ENCODE assay signal across 8 mouse cellular contexts in genomic region chr2:160731117-160731838, GRCm38 (mm10). TPM values are rescaled to one million over a fixed set of nuclear protein-coding genes. Genes with fewer than 3 reads are reported as not detected.
DNase-seq lines count a peak whose midpoint lies in the region; ATAC-seq lines count a peak whose summit lies in the region.

Plcg1 (plus strand) TSS chr2:160731300.

- peak; percentile 94 for ATAC-seq in intestine, embryonic 14.5 days (replicated peaks; ENCODE audit: low FRiP score, low TSS enrichment, low read depth)

- H3K9ac ChIP-seq in intestine, embryonic 14.5 days (ENCODE audit: low read length): peak within 1 kb of the TSS; percentile 99

- H3K9me3 ChIP-seq in intestine, embryonic 14.5 days (ENCODE audit: control insufficient read depth, low read length): no peaks in the 10 kb centered on the region

- H3K36me3 ChIP-seq in intestine, embryonic 14.5 days (ENCODE audit: control insufficient read depth, insufficient read depth, low read length): peaks cover 21% of the 10 kb centered on the region

- H3K4me1 ChIP-seq in intestine, embryonic 14.5 days (replicated peaks; ENCODE audit: control insufficient read depth, insufficient read depth, low read length): peaks cover 33% of the 10 kb centered on the region

- DNase-seq in adipocyte (ENCODE audit: low spot score): peak; percentile 95
- peak; percentile 97 for DNase-seq in embryo, embryonic 10 days (ENCODE audit: low spot score)
- DNase-seq in gastrocnemius, postnatal 14 days: peak; percentile 95
- DNase-seq in intestine, embryonic 14.5 days (ENCODE audit: low spot score): peak; percentile 96
- DNase-seq in left cerebral cortex, postnatal 14 days (ENCODE audit: low spot score in 2 of 2): peak; percentile 94 to 95
- DNase-seq in mesoderm, embryonic 11.5 days (ENCODE audit: low read depth, low spot score): peak; percentile 94
- peak; percentile 90 to 94 for DNase-seq in right cerebral cortex, postnatal 36 days (ENCODE audit: low spot score in 2 of 2)
- DNase-seq in yolk sac, embryonic 10.5 days (ENCODE audit: low spot score): peak; percentile 94

- H3K27me3 ChIP-seq in intestine, embryonic 14.5 days (replicated peaks; ENCODE audit: control insufficient read depth, insufficient read depth, low read length): no peaks in the 10 kb centered on the region

- peak within 1 kb of the TSS; percentile 97 for H3K27ac ChIP-seq in intestine, embryonic 14.5 days (ENCODE audit: low read depth)

- WGBS in intestine, embryonic 14.5 days: under 1% methylated on average over 48 of the region's 99 CpGs

- H3K4me3 ChIP-seq in intestine, embryonic 14.5 days (ENCODE audit: low read depth, low read length): peak within 1 kb of the TSS; percentile 87

- intact Hi-C loops in gastrocnemius, postnatal 14 days (cut with DNase I; ENCODE audit: low total_unique reads): no loop called here
- intact Hi-C loops in left cerebral cortex, postnatal 14 days (cut with DNase I): loop anchor here (5.0 kb wide), 2 partner anchors 141 to 156 kb away; partner anchors contain the start of gene Zhx3

- peak within 1 kb of the TSS; percentile 88 for H3K4me2 ChIP-seq in intestine, embryonic 14.5 days (ENCODE audit: low read length)

RNA-seq across cellular contexts. Expression of gene Plcg1, which starts in this region (rescaled TPM):
- total RNA-seq in gastrocnemius, postnatal 14 days (2021): 10 to 100 TPM; 28.5 to 36.3 TPM
- 45.0 and 47.7 TPM in 2 replicates for polyA plus RNA-seq in intestine, embryonic 14.5 days (2014; fragmentation: Nextera tagmentation; extraction: Ambion mirVana)
- total RNA-seq in left cerebral cortex, postnatal 14 days (2021): 100 to 1,000 TPM; 113 to 115 TPM

Comparison
In these comparisons a context has a peak if more than half of its experiments do, and no peak if none do; other contexts are left out.
1. Peak in every context shown above with its lines: DNase-seq, ATAC-seq, H3K4me3 ChIP-seq and H3K27ac ChIP-seq.